Mouse (Mus musculus): Measurements from ENCODE around the gene Olfr30. TPM values are rescaled to one million over a fixed set of nuclear protein-coding genes. Genes with fewer than 3 reads are reported as not detected.

Olfr30 gene
- polyA plus RNA-seq, 2 experiments, result not detected

DNA sequence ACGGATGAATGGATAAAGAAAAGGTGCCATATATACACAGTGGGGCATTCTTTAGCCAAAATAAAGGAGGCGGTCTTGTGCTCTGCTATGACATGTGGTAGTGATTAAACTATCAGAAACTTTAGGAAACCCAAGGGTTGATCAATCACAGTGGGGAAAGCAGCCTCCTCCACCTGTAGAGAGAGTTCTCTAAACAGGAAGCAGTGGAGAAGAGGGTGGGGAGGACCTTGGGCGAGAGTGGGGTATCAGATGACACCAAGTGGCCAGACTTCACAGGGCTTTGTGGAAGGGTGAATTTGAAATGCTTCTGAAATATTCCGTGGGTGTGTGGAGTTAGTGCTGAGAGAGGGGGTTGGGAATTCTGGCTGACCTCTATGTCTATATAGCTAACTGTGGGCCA lies 8.5 kb downstream of the Olfr30 start:
- no peak overlapping the region for H3K9ac ChIP-seq (ENCODE audit: low read depth, low read length, severe bottlenecking)
- no peak for TF ChIP-seq POLR2A (IDR thresholded peaks at IDR 0.05; ENCODE audit: borderline replicate concordance, extremely low read depth, insufficient read depth, insufficient read length)
- no peak overlapping the region for H3K27ac ChIP-seq (replicated peaks; ENCODE audit: low read depth, low read length)
- no peaks in the 10 kb centered on the region for H3K27me3 ChIP-seq (ENCODE audit: control insufficient read depth, insufficient read depth, low read length)
- H3K4me3 ChIP-seq (replicated peaks; ENCODE audit: low read length), result no peak overlapping the region
- no peaks in the 10 kb centered on the region for H3K36me3 ChIP-seq (ENCODE audit: control insufficient read depth, insufficient read depth, low read length)
- H3K4me1 ChIP-seq (ENCODE audit: control insufficient read depth, insufficient read depth, low read length), result no peaks in the 10 kb centered on the region
- 23% methylated on average over 4 of the region's 4 CpGs for WGBS
- DNase-seq (ENCODE audit: low spot score), result no peak
- ATAC-seq (ENCODE audit: low FRiP score, low read depth), result no peak
- no peaks in the 10 kb centered on the region for H3K9me3 ChIP-seq (ENCODE audit: control insufficient read depth, low read length)
- H3K4me2 ChIP-seq (replicated peaks; ENCODE audit: low read depth, low read length, severe bottlenecking), result no peak overlapping the region

DNA sequence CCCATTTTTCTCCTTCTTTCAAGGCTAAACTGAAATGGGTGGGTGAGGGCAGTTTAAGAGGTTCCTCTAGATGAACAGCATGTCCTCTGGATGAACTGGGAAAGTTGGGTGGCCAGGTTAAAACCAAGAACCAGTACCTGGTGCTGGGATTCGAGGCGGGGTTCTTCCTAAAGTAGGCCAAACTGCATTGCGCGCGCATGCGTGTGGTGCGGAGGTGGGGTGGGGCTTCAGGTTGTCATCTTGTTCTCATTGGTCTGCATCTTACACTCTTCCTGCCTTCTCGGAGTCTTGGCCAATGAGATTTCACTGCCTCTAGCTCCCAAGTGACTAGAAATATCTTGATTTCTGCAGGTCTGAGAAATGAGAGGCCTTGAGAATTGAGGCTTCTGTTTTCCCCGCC lies 9.3 kb downstream of the Olfr30 start, which contains the start of gene Lypd9:
Gene Lypd9 (minus strand): TSS at position 165 of the 400 bp plus-strand sequence.
- DNase-seq (ENCODE audit: low spot score) (no peak), ATAC-seq (ENCODE audit: low FRiP score, low read depth) (no peak)
- no peak within 1 kb of the TSS for H3K9ac ChIP-seq (ENCODE audit: low read depth, low read length, severe bottlenecking)
- H3K36me3 ChIP-seq (ENCODE audit: control insufficient read depth, insufficient read depth, low read length), result no peaks in the 10 kb centered on the region
- no peak within 1 kb of the TSS for H3K4me3 ChIP-seq (replicated peaks; ENCODE audit: low read length)
- H3K4me1 ChIP-seq (ENCODE audit: control insufficient read depth, insufficient read depth, low read length), result no peaks in the 10 kb centered on the region
- TF ChIP-seq POLR2A (IDR thresholded peaks at IDR 0.05; ENCODE audit: borderline replicate concordance, extremely low read depth, insufficient read depth, insufficient read length), result no peak
- no peaks in the 10 kb centered on the region for H3K9me3 ChIP-seq (ENCODE audit: control insufficient read depth, low read length)
- no peaks in the 10 kb centered on the region for H3K27me3 ChIP-seq (ENCODE audit: control insufficient read depth, insufficient read depth, low read length)
- no peak within 1 kb of the TSS for H3K4me2 ChIP-seq (replicated peaks; ENCODE audit: low read depth, low read length, severe bottlenecking)
- WGBS, result 92% methylated on average over 9 of the region's 9 CpGs
- no peak within 1 kb of the TSS for H3K27ac ChIP-seq (replicated peaks; ENCODE audit: low read depth, low read length)

DNA sequence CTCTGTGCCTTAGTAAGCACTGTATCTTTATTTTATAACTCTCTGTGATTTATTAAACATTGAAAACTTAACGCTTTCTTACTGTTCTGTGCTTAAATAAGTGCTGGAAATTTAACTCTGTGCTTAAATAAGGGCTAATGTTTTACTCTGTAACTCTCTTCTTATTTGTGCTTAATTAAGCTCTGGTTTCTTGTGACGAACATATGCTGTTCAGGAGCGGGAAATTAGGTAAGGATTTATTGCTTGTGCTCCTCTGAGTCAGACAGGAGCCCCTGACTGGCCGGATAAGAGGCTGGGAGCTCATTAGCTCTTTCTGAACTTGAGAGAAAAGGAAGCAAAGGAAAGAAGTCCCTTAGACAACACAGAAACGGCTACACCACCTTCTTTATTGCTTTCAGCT lies 24.2 kb downstream of the Olfr30 start:
- DNase-seq (ENCODE audit: low spot score), result no peak
- H3K4me1 ChIP-seq (ENCODE audit: control insufficient read depth, insufficient read depth, low read length), result peaks cover 7% of the 10 kb centered on the region
- no peaks in the 10 kb centered on the region for H3K9me3 ChIP-seq (ENCODE audit: control insufficient read depth, low read length)
- H3K27me3 ChIP-seq (ENCODE audit: control insufficient read depth, insufficient read depth, low read length), result no peaks in the 10 kb centered on the region
- H3K9ac ChIP-seq (ENCODE audit: low read depth, low read length, severe bottlenecking), result 0 out of 2 replicates have a peak overlapping the region, but pooled peaks have one; percentile 16
- no peak for TF ChIP-seq POLR2A (IDR thresholded peaks at IDR 0.05; ENCODE audit: borderline replicate concordance, extremely low read depth, insufficient read depth, insufficient read length)
- no peak for ATAC-seq (ENCODE audit: low FRiP score, low read depth)
- no peaks in the 10 kb centered on the region for H3K36me3 ChIP-seq (ENCODE audit: control insufficient read depth, insufficient read depth, low read length)
- H3K4me2 ChIP-seq (replicated peaks; ENCODE audit: low read depth, low read length, severe bottlenecking), result no peak overlapping the region
- WGBS, result 12% methylated on average over 5 of the region's 5 CpGs
- no peak overlapping the region for H3K27ac ChIP-seq (replicated peaks; ENCODE audit: low read depth, low read length)
- no peak overlapping the region for H3K4me3 ChIP-seq (replicated peaks; ENCODE audit: low read length)

DNA sequence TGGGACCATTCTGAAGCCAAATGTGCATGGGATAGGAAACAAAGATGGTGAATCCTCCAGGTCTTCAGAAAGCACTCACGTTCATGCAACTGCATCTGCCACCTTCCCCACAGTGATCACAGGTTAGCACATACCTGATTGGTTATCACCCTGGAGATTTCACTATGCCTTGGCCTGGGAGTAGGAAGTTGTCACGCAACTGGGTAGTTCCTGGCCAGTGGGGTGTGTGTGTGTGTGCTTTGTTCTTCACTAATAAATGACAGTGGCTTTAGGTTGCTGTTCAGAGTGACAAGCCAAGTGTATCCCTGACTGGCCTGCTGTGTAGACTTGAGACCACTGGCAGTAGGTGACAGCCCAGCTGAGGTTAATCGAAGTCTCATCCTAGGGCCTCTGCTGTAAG lies 29.8 kb downstream of the Olfr30 start, which contains the start of gene Gm12253:
Gene Gm12253 (plus strand): TSS at position 301 of the 400 bp plus-strand sequence.
- no peak for DNase-seq (ENCODE audit: low spot score)
- ATAC-seq (ENCODE audit: low FRiP score, low read depth), result no peak
- Histone ChIP-seq H3K36me3 (ENCODE audit: control insufficient read depth, insufficient read depth, low read length) (no peaks in the 10 kb centered on the region), H3K4me3 (replicated peaks; ENCODE audit: low read length) (no peak within 1 kb of the TSS), H3K4me2 (replicated peaks; ENCODE audit: low read depth, low read length, severe bottlenecking) (no peak within 1 kb of the TSS), H3K9ac (ENCODE audit: low read depth, low read length, severe bottlenecking) (no peak within 1 kb of the TSS), H3K4me1 (ENCODE audit: control insufficient read depth, insufficient read depth, low read length) (peaks cover 10% of the 10 kb centered on the region; the same call in 1 of the 2 replicates), H3K27me3 (ENCODE audit: control insufficient read depth, insufficient read depth, low read length) (no peaks in the 10 kb centered on the region), H3K27ac (replicated peaks; ENCODE audit: low read depth, low read length) (no peak within 1 kb of the TSS), H3K9me3 (ENCODE audit: control insufficient read depth, low read length) (no peaks in the 10 kb centered on the region)
- no peak for TF ChIP-seq POLR2A (IDR thresholded peaks at IDR 0.05; ENCODE audit: borderline replicate concordance, extremely low read depth, insufficient read depth, insufficient read length)
- 88% methylated on average over 3 of the region's 3 CpGs for WGBS

DNA sequence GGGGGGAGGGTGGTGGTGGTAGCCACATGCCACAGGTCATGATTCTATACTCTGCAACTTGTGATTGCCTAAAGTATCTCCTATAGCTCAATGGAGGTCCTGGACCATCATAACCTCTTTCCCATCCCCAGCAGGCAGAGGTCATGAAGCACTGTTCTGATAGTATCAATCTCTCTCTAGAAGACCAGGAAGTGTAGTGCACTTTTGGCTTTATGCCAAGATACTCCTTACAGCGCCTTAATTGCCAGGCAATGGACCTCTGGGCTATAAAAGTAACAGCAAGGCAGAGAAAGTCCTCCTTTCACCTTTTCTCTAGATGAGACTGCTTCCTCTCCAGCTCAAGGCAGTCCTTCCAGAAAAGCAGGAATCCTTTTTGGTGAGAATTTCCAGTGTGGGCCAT lies 41.3 kb downstream of the Olfr30 start, which contains the start of gene 1810065E05Rik:
Gene 1810065E05Rik (plus strand): TSS at position 297 of the 400 bp plus-strand sequence.
- 31% methylated on average over 1 of the region's 1 CpGs for WGBS

More for the DNA sequence above, 41.3 kb downstream of the Olfr30 start, which contains the start of gene 1810065E05Rik:
- Histone ChIP-seq H3K9me3 (ENCODE audit: control insufficient read depth, low read length) (no peaks in the 10 kb centered on the region), H3K4me3 (replicated peaks; ENCODE audit: low read length) (no peak within 1 kb of the TSS), H3K36me3 (ENCODE audit: control insufficient read depth, insufficient read depth, low read length) (no peaks in the 10 kb centered on the region), H3K27ac (replicated peaks; ENCODE audit: low read depth, low read length) (no peak within 1 kb of the TSS), H3K27me3 (ENCODE audit: control insufficient read depth, insufficient read depth, low read length) (no peaks in the 10 kb centered on the region), H3K9ac (ENCODE audit: low read depth, low read length, severe bottlenecking) (no peak within 1 kb of the TSS), H3K4me2 (replicated peaks; ENCODE audit: low read depth, low read length, severe bottlenecking) (no peak within 1 kb of the TSS), H3K4me1 (ENCODE audit: control insufficient read depth, insufficient read depth, low read length) (no peaks in the 10 kb centered on the region)
- TF ChIP-seq POLR2A (IDR thresholded peaks at IDR 0.05; ENCODE audit: borderline replicate concordance, extremely low read depth, insufficient read depth, insufficient read length), result no peak
- no peak for ATAC-seq (ENCODE audit: low FRiP score, low read depth)
- no peak for DNase-seq (ENCODE audit: low spot score)
